Mouse (Mus musculus): ENCODE measurements around the gene Rnf150.

Rnf150 gene

DNA sequence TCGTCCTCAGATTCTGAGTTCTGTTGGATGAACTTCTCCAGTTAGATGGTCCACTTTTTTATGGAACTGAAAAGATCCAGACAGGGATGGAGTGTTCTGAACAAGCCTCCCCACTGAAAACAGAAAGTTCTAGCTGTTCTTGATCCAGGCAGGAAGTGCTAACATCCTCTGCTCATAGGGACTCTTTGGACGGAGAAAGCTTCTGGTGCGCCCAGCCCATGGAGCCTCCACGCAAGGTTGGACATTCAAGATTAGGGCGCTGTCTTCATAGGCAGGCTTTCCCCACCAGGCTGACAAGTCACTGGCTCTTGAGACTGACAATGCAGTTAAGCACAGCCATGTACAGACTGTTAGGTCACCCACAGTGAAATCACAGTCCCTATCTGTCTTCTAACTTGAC lies 172.0 kb downstream of the Rnf150 start:
- DNase-seq = no peak

DNA sequence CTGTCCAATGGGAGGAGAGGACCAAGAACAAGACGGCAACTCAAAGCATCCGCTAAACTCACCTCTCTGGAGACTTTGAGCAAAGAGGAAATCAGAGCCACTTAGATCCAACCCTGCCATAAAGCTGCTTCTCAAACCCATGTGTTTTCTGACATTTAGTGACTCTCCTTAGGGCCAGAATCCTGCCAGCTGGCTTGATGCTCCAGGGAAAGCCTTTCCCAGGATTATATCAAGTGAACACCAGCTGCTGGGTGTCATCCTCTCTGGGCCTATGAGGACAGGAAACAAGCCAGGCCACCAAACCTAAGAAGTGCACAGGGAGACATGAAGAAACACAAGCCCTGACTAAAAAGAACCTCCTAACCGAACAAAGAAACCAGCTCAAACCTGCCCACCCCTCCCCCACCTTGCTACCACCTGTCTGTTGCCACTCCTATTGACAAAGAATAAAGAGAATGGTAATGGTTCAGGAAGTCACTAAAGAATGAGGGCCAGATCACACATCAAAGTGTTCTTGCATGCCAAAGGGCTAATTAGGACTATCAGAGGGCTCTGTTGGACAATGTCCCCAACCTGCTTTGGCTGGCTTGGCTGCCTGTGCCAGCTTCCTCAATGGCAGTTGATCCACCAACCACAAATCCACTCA lies 173.5 kb downstream of the Rnf150 start:
- DNase-seq = no peak

GRCm38 (mm10) chr8:83037321-83037720 lies 174.2 kb downstream of the Rnf150 start:
- DNase-seq = no peak

DNA sequence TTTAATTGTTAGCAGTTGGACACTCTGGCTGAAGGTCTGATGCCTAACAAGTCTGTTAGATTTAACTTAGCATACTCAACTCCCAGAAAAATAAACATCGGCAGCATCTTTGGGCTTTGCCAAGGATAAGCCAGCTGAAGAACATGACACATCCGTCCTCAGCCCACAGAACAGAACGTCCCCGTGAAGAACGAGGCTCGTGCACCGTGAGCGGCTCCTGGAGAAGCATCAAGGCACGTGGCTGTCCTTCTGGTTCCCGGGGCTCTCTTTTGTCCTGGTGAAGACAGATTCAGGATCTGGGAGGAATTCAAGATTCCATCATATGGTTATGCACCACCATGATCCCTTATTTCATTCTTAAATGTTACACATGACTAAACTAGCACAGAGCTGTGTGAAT lies 175.4 kb downstream of the Rnf150 start:
- DNase-seq = peak; percentile 50

DNA sequence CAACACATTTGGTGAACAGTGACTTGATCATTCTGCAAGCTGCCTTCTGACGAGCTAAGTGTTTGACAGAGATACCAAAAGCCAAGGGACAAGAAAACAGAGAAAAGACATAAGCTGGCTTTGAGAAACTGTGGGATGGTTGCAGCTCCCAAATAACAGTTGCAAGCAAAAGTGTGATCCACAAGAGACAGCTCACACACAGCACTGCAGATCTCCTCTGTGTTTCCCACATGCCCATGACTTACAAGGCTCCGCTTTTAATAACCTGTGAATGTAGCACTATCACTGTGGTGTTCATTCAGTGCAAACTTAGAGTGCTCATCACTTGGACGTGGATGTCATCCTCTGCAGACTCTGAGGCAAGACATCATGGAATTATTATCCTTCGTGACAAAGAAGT lies 178.3 kb downstream of the Rnf150 start:
- no peak for DNase-seq

DNA sequence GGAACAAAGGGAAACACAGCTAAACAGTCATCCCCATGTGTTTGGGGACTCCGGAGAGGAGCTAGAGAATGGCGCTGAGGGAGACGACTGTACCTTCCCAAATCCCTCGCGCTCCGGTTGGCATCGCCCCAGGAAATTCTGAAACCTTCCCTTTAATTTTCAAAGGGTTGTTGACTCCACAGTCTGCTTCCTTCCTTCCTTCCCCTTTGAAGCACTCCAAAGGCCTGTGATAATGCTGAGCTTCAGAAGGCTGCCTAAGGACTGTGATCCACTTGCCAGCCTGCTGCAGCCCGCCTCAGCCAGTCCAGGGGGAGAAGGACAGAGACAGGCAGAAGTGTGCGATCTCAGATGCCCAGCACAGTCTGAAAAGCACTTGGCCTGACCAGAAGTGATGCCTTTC lies 183.8 kb downstream of the Rnf150 start:
- DNase-seq = no peak

DNA sequence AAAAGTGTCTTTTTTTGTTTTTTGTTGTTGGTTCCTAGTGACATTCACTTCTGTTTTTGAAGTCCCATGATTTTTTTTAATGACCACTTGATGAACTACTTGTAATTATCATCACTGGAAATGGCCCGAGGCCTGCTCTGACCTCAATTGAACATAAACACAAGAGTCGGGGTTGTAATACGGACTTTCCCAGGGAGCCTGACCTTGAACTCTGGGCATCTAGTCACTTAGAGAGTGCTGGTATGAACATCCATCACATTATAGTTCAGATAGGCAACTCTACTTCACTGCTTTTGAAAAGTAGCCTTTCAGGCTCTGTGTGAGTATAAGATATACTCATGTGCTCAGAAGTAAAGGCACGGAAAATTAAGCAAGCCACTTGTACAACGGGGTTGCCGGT lies 185.4 kb downstream of the Rnf150 start:
- DNase-seq = no peak

GRCm38 (mm10) chr8:83049171-83049601 lies 186.0 kb downstream of the Rnf150 start:
- DNase-seq = no peak

- no peak for DNase-seq
Measured at GRCm38 (mm10) chr8:83049616-83050015, 186.5 kb downstream of the Rnf150 start.

- no peak for DNase-seq
Measured at GRCm38 (mm10) chr8:83052896-83053295, 189.7 kb downstream of the Rnf150 start.

DNA sequence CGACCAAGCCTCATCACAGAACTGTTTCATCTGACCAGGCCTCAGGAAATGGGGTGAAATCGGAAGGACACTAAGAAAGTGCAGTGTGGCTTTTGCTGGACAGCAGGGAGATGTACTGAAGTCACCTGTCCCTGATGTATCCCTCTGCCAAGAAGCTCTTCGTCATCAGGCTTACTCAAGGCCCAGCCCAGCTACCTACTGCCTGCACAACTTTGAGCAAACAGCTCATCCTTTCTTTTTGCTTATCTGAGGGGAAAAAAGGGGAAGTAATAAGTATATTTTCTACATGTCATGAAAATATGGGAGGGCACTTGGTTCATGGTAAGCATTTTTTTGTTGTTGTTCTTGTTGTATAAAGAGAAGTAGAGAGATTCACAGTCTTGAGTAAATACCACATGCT lies 191.6 kb downstream of the Rnf150 start:
- no peak for DNase-seq

- no peak for DNase-seq
Measured at GRCm38 (mm10) chr8:83058951-83059350, 195.8 kb downstream of the Rnf150 start.

- DNase-seq = no peak
Measured at GRCm38 (mm10) chr8:83060076-83060475, 196.9 kb downstream of the Rnf150 start.

GRCm38 (mm10) chr8:83061257-83061656 lies 198.1 kb downstream of the Rnf150 start:
- no peak for DNase-seq

- no peak for DNase-seq
Measured at GRCm38 (mm10) chr8:83061873-83062272, 198.7 kb downstream of the Rnf150 start.

DNA sequence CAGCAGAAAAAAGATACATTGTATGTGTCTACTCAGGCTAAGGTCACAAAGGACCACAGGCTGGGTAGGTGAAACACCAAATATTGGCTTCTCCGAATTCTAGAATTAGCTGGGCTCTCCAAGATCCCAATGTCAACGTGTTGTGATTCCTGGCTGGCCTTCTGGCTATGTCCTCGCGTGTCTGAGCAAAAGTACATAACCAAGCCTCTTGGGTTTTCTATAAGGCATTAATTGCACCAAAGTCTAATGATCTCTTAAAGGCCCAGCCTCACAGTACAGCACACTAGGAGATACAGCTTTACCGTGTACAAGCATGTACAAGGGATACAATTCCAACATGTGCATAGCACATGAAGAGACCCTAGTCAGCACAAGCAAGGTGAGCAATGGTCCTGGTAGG lies 199.1 kb downstream of the Rnf150 start:
- DNase-seq = no peak

GRCm38 (mm10) chr8:83064096-83064495 lies 200.9 kb downstream of the Rnf150 start:
- no peak for DNase-seq

DNA sequence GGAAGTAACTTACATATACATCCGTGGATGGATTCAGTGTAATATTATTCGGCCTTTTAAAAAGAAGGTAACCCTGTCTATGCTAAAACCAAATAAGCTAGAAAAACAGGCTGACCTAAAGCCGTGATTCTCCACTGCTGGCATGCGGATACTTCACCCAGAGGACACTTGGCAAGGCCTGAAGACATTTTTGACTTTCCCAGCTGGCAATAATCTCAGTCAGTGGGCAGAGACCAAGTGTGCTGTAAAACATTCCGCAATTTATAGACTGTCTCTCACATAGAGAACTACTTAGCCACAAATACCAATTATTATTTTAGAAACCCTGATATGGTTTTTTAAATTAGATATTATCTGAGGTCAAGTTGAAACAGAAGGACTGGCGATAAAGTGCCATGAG lies 202.9 kb downstream of the Rnf150 start:
- no peak for DNase-seq

GRCm38 (mm10) chr8:83066846-83067245 lies 203.7 kb downstream of the Rnf150 start:
- no peak for DNase-seq

GRCm38 (mm10) chr8:83067906-83068305 lies 204.8 kb downstream of the Rnf150 start:
- DNase-seq = no peak

GRCm38 (mm10) chr8:83074248-83074647 lies 211.1 kb downstream of the Rnf150 start:
- DNase-seq = no peak

- DNase-seq = no peak
Measured at GRCm38 (mm10) chr8:83076621-83077020, 213.5 kb downstream of the Rnf150 start.

DNA sequence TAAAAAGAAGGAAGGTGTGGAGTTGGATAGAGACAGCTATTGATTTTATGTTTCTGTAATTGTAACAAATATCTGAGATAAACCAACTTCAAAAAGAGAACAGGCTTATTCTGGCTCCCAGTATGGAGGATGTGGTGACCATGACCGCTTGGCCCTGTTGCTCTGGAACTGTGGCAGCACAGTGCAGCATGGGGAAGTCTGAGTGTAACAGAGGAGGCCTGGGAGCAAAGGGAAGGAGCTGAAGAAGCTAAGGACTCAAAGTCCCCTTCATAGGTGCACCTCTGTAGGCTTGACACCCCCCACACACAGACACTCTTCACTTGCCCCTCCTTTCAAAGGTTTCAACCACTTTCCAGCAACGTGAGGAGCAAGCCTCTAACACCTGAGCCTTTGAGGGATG lies 214.2 kb downstream of the Rnf150 start:
- no peak for DNase-seq

DNA sequence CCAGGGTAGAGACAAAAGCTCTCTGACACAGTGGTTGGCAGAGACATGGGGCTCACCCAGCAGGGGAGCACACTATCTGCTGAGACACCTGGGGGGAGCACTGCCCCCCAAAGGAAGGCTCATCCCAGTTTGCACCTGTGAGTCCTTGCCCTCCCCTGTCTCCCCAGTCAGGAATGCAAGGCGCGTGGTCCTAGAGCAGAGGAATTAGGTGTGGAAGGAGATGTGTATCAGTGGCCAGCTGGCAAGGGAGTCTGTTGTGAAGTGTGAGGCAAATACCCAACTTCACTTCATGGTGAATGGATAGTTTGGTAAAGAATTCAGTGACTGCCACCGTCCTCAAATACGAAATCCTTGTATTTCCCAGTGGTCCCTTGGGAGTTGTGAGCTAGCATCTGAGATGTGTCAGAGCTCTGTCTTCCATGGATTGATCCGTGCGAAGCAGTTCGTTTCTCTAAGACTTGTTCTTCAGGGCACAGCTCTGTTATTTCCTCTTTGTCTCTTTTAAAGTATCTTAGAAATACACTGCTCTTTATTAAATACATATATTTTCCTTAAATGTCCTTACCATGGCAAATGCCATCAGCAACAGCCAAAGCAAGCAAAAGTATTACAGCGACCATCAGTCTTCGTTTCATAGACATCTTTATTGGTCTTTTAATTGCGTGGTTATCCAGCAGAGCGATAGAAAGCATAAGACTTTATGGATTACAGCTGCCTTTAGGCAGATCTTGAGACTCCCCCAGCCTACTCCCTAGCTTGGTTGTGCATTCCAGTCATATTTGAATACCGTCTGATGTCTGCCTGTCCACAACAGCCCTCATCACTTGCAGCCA lies 215.8 kb downstream of the Rnf150 start:
- DNase-seq = no peak

GRCm38 (mm10) chr8:83079534-83079844 lies 216.3 kb downstream of the Rnf150 start:
- DNase-seq = no peak
